Mouse (Mus musculus) G1E (cell line): Measurements from ENCODE around the gene Hbq1b. TPM values are rescaled to one million over a fixed set of nuclear protein-coding genes. Genes with fewer than 3 reads are reported as not detected.

Experiments used
- ATAC-seq: 2 replicates; pipeline ENCODE4 v1.8.0; 2016; ENCODE audit warnings: mild to moderate bottlenecking; ENCODE audit not compliant: insufficient number of reproducible peaks, poor library complexity, low FRiP score, severe bottlenecking; ENCODE audit errors: extremely low read depth
- DNase-seq: peaks from one replicate; pipeline ENCODE4 v3.0.0; 2012; ENCODE audit warnings: low spot score
- H3K27me3 ChIP-seq: 2 replicates; pipeline ENCODE4 v1.6.1; 2012; ENCODE audit warnings: mild to moderate bottlenecking, low read length, inconsistent platforms; ENCODE audit not compliant: insufficient read depth
- H3K36me3 ChIP-seq: replicated peaks from 2 replicates; pipeline ENCODE3; 2012; ENCODE audit warnings: mild to moderate bottlenecking, inconsistent platforms
- H3K4me1 ChIP-seq: 2 replicates; pipeline ENCODE4 v1.6.1; 2012; ENCODE audit warnings: low read depth, low read length, inconsistent platforms, mixed read lengths; ENCODE audit not compliant: insufficient read depth
- H3K4me3 ChIP-seq: 2 replicates; pipeline ENCODE4 v1.5.1; 2012; ENCODE audit warnings: low read depth, mild to moderate bottlenecking, inconsistent platforms, low read length, moderate library complexity, mixed read lengths
- H3K9me3 ChIP-seq: replicated peaks from 2 replicates; pipeline ENCODE4 v1.6.1; 2012; ENCODE audit warnings: inconsistent platforms
- CTCF ChIP-seq: IDR thresholded peaks from 2 replicates; pipeline ENCODE4 v1.5.1; 2012; ENCODE audit warnings: low read depth, low read length, inconsistent platforms, mixed read lengths
- GATA1 ChIP-seq: IDR thresholded peaks from 2 replicates; pipeline ENCODE4 v1.6.1; 2012; ENCODE audit warnings: borderline replicate concordance, low read length, inconsistent platforms, mixed read lengths
- GATA2 ChIP-seq: IDR thresholded peaks from 2 replicates; pipeline ENCODE4 v1.6.1; 2012; ENCODE audit warnings: low read depth, low read length, inconsistent platforms, borderline replicate concordance
- POLR2AphosphoS5 ChIP-seq: IDR thresholded peaks from 2 replicates; pipeline ENCODE4 v1.6.1; 2012; ENCODE audit warnings: low read depth, low read length, inconsistent platforms; ENCODE audit not compliant: insufficient replicate concordance
- TAL1 ChIP-seq: conservative IDR thresholded peaks from 2 replicates; pipeline ENCODE4 v1.6.1; 2012; ENCODE audit warnings: low read depth, low read length, inconsistent platforms, mixed read lengths
- polyA plus RNA-seq: library from polyadenylated mRNA; stranded (reverse); fragments of >175 nt; gene quantifications from 2 replicates; pipeline ENCODE4 v1.2.3, GENCODE M21; 2012
- total RNA-seq, 2 experiments: library from RNA; stranded (forward) in 1 of 2; stranded (reverse) in 1 of 2; fragments of 200-1000 nt in 1 of 2; fragments of >200 nt in 1 of 2; fragmentation: Nextera tagmentation in 1 of 2; gene quantifications; 2 replicates each; pipeline ENCODE4 v1.2.3; 2014 to 2017

The Hbq1b gene
- total and polyA plus RNA-seq, 3 experiments = 0.70 to 11.6 (median 0.87) TPM

DNA sequence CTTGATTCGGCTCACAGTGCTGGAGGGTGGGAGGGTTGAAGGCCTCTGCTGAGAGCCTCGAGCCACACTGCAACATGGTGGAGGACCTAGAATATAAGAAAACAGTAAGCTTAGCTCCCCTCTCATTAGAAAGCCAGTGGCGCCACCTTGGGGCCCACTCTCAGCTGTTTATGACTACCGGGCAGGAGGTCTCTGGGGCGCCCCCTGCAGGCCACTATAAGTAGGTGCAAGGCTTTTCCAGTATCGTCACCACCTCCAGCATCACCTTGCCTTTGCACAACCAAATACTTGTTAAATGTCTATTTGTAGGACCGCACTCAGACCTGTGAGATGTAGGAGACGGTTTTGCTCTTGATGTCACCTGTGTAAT, 34.4 kb downstream of the Hbq1b start:
- DNase-seq = peak; percentile 43
- H3K4me3 ChIP-seq = no peak overlapping the region
- H3K9me3 ChIP-seq = no peaks in the 10 kb centered on the region
- no peaks in the 10 kb centered on the region for H3K36me3 ChIP-seq
- H3K27me3 ChIP-seq = peaks cover 56% of the 10 kb centered on the region
- peak; percentile 28; the same call in 1 of the 2 replicates for ATAC-seq
- TF ChIP-seq POLR2AphosphoS5 = no peak
- TF ChIP-seq GATA2 = no peak
- peak; percentile 80 for TF ChIP-seq CTCF
- TF ChIP-seq GATA1 = no peak
- no peak for TF ChIP-seq TAL1
- H3K4me1 ChIP-seq = peaks cover 16% of the 10 kb centered on the region

DNA sequence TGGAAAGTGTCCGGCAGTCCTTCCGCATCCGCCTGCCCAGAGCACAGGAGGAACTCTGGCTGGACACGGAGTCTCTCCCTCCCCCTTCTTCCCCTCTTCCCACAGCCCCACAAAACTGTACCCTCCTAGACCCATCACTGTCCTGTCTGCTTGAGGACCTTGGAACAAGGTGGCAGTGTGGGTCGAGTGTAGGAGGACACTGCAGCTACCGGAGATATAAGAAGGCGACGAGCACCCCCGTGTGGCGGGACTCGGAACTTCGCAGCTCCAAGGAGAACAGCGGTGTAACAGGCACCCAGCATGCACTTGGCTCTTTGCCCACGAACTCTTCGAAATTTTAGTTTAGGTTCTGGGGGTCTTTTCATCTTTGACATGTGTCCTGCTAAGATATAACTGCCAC, 37.8 kb downstream of the Hbq1b start:
- Histone ChIP-seq H3K4me3 (no peak overlapping the region), H3K27me3 (peaks cover 47% of the 10 kb centered on the region)

DNA sequence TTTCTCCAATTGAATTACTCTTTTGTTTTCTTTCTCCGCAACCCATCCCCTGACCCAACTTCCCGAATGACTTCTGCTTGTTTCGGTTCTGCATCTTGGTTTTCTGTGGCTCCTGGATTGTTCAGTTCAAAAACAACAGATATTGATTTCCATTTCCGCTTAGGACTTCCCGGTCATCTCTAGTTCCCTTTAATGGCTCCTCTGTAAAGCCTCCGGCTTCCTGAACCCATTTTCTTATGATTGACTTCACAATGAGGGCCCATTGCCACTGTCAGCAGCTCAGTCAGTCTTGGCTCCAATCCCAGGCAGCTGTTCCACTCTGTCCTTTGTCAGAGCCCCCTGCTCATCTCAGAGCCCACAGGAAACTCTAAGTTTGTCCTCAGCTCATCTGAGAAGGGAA, 44.3 kb downstream of the Hbq1b start:
- H3K9me3 ChIP-seq = 0 out of 2 replicates have a peak, but pooled peaks cover 2% of the 10 kb centered on the region
- H3K36me3 ChIP-seq = no peaks in the 10 kb centered on the region
- H3K4me1 ChIP-seq = no peaks in the 10 kb centered on the region
- peaks cover 29% of the 10 kb centered on the region for H3K27me3 ChIP-seq
- no peak for ATAC-seq
- H3K4me3 ChIP-seq = no peak overlapping the region
- no peak for TF ChIP-seq CTCF
- no peak for TF ChIP-seq TAL1
- TF ChIP-seq POLR2AphosphoS5 = no peak
- TF ChIP-seq GATA2 = no peak
- no peak for TF ChIP-seq GATA1
- no peak for DNase-seq

More for the DNA sequence above, 37.8 kb downstream of the Hbq1b start:
- H3K9me3 ChIP-seq = no peaks in the 10 kb centered on the region
- ATAC-seq (no peak), DNase-seq (peak; percentile 45)
- H3K4me1 ChIP-seq = peaks cover 16% of the 10 kb centered on the region
- no peaks in the 10 kb centered on the region for H3K36me3 ChIP-seq
- TF ChIP-seq TAL1 (no peak), GATA2 (no peak), POLR2AphosphoS5 (no peak), CTCF (peak; percentile 85)

DNA sequence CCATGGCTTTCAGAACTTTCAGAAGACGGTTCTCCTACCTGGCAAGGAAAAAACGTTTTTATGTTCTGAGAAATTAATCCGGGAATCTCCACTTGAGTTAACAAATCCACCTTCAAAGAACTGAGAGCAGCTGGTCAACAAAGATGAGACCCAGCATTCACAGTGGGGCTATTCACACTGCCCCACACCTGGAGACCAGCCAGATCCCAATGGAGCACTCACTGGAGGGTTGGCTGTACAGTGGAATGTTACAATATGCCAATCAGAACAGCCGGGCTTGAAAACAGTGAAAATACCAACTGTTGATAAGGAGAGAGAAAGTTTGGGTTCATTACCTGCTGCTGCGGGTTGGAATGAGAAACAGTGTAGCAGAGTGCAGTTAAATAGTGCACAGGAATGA, 45.1 kb downstream of the Hbq1b start:
- DNase-seq (no peak), ATAC-seq (no peak)
- H3K4me3 ChIP-seq = no peak overlapping the region
- no peaks in the 10 kb centered on the region for H3K4me1 ChIP-seq
- 0 out of 2 replicates have a peak, but pooled peaks cover 2% of the 10 kb centered on the region for H3K9me3 ChIP-seq
- TF ChIP-seq TAL1 (no peak), GATA1 (no peak), POLR2AphosphoS5 (no peak), CTCF (no peak), GATA2 (no peak)
- peaks cover 29% of the 10 kb centered on the region for H3K27me3 ChIP-seq
- H3K36me3 ChIP-seq = no peaks in the 10 kb centered on the region

DNA sequence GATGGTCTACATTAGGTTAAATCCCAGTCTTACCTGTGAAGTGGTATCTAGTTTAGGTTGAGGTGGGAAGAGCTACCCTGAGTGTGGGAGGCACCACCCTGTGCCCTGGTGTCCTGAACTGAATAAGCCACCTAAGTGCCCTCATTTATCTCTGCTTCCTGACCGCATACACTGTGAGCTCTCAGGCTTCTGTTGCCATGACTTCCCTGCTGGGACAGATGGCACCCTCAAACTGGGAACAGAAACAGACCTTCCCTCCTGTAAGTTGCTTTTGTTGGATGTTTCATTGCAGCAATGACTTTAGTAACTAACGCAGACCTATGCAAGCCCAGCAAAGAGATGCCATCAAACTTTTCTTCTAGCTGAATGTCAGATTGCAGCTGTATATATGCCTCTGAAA, 46.5 kb downstream of the Hbq1b start:
- Histone ChIP-seq H3K36me3 (no peaks in the 10 kb centered on the region), H3K4me3 (no peak overlapping the region), H3K9me3 (0 out of 2 replicates have a peak, but pooled peaks cover 2% of the 10 kb centered on the region), H3K27me3 (peaks cover 23% of the 10 kb centered on the region), H3K4me1 (no peaks in the 10 kb centered on the region)
- ATAC-seq (no peak), DNase-seq (no peak)
- no peak for TF ChIP-seq GATA2
- TF ChIP-seq POLR2AphosphoS5 = no peak
- TF ChIP-seq TAL1 = no peak
- no peak for TF ChIP-seq GATA1
- no peak for TF ChIP-seq CTCF

DNA sequence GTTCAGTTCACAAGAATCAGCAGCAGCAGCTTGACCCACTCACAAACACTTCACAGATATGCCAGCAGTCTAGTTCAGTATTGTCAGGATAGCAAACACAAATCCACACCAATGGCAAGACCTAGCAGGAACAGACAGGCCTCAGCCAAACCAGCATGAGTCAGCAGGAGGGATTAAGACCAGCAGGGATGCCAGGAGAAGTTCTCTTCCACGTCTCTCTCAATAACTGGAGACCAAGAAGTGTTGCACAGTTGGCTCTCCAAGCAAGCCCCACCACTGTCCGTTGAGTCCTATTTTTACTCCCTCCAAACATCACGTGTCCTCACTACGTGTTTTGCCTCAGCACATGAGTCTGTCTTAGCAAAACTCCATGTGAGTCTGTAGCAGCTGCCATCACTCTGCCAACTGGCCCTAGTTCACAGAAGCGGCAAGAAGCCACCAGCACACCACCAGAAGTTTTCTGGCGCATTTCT, 49.7 kb downstream of the Hbq1b start:
- Histone ChIP-seq H3K4me1 (no peaks in the 10 kb centered on the region), H3K9me3 (0 out of 2 replicates have a peak, but pooled peaks cover 2% of the 10 kb centered on the region), H3K27me3 (peaks cover 14% of the 10 kb centered on the region), H3K36me3 (no peaks in the 10 kb centered on the region), H3K4me3 (no peak overlapping the region)
- no peak for ATAC-seq
- no peak for DNase-seq
- TF ChIP-seq TAL1 (no peak), GATA2 (no peak), GATA1 (no peak), CTCF (no peak)

Other genes with a start within 250 kb of the Hbq1b start
- gene Il9r, start 86.7 kb upstream of the Hbq1b start, total RNA-seq (2014; fragmentation: Nextera tagmentation) = 2.3 and 4.6 TPM in 2 replicates
- gene Il9r, start 86.7 kb upstream of the Hbq1b start, total RNA-seq (2017) = 5.7 and 6.9 TPM in 2 replicates
- 2.6 and 4.0 TPM in 2 replicates for gene Il9r, start 86.7 kb upstream of the Hbq1b start, polyA plus RNA-seq
- 9.2 and 20.0 TPM in 2 replicates for gene Snrnp25, start 81.5 kb upstream of the Hbq1b start, total RNA-seq (2014; fragmentation: Nextera tagmentation)
- 62.5 and 68.7 TPM in 2 replicates for gene Snrnp25, start 81.5 kb upstream of the Hbq1b start, total RNA-seq (2017)
- gene Snrnp25, start 81.5 kb upstream of the Hbq1b start, polyA plus RNA-seq = 65.6 and 74.4 TPM in 2 replicates
- 0.19 and 0.30 TPM in 2 replicates for gene Rhbdf1, start 64.7 kb upstream of the Hbq1b start, total RNA-seq (2014; fragmentation: Nextera tagmentation)
- 0.46 and 2.5 TPM in 2 replicates for gene Rhbdf1, start 64.7 kb upstream of the Hbq1b start, total RNA-seq (2017)
- 0.91 and 2.1 TPM in 2 replicates for gene Rhbdf1, start 64.7 kb upstream of the Hbq1b start, polyA plus RNA-seq
- gene Mpg, start 60.5 kb upstream of the Hbq1b start, total RNA-seq (2014; fragmentation: Nextera tagmentation) = 13.7 and 22.0 TPM in 2 replicates
- 12.7 and 17.0 TPM in 2 replicates for gene Mpg, start 60.5 kb upstream of the Hbq1b start, total RNA-seq (2017)
- 13.4 and 14.2 TPM in 2 replicates for gene Mpg, start 60.5 kb upstream of the Hbq1b start, polyA plus RNA-seq
- gene Nprl3, start 19.3 kb upstream of the Hbq1b start, total RNA-seq (2014; fragmentation: Nextera tagmentation) = 90.6 and 121 TPM in 2 replicates
- 26.3 and 27.0 TPM in 2 replicates for gene Nprl3, start 19.3 kb upstream of the Hbq1b start, total RNA-seq (2017)
- 106 and 134 TPM in 2 replicates for gene Nprl3, start 19.3 kb upstream of the Hbq1b start, polyA plus RNA-seq
- not detected in 2 replicates for gene Hba-x, start 10.6 kb upstream of the Hbq1b start, total RNA-seq (2014; fragmentation: Nextera tagmentation)
- not detected in 2 replicates for gene Hba-x, start 10.6 kb upstream of the Hbq1b start, total RNA-seq (2017)
- 0.09 TPM in 1 of 2 replicates, not detected in the other for gene Hba-x, start 10.6 kb upstream of the Hbq1b start, polyA plus RNA-seq
- gene Hba-a1, start 3.5 kb upstream of the Hbq1b start, total RNA-seq (2014; fragmentation: Nextera tagmentation) = 230 and 2,260 TPM in 2 replicates
- 242 and 325 TPM in 2 replicates for gene Hba-a1, start 3.5 kb upstream of the Hbq1b start, total RNA-seq (2017)
- gene Hba-a1, start 3.5 kb upstream of the Hbq1b start, polyA plus RNA-seq = 3,927 and 4,410 TPM in 2 replicates
- gene Hba-a2, start 9.5 kb downstream of the Hbq1b start, total RNA-seq (2014; fragmentation: Nextera tagmentation) = 268 and 4,240 TPM in 2 replicates
- gene Hba-a2, start 9.5 kb downstream of the Hbq1b start, total RNA-seq (2017) = 683 and 890 TPM in 2 replicates
- 1,087 and 1,500 TPM in 2 replicates for gene Hba-a2, start 9.5 kb downstream of the Hbq1b start, polyA plus RNA-seq
- not detected in 2 replicates for gene Hbq1a, start 13.1 kb downstream of the Hbq1b start, total RNA-seq (2014; fragmentation: Nextera tagmentation)
- gene Hbq1a, start 13.1 kb downstream of the Hbq1b start, total RNA-seq (2017) = not detected in 2 replicates
- not detected in 2 replicates for gene Hbq1a, start 13.1 kb downstream of the Hbq1b start, polyA plus RNA-seq
- not detected in 2 replicates for gene Sh3pxd2b, start 60.9 kb downstream of the Hbq1b start, total RNA-seq (2014; fragmentation: Nextera tagmentation)
- 0.12 and 0.16 TPM in 2 replicates for gene Sh3pxd2b, start 60.9 kb downstream of the Hbq1b start, total RNA-seq (2017)
- not detected in 2 replicates for gene Sh3pxd2b, start 60.9 kb downstream of the Hbq1b start, polyA plus RNA-seq
- gene Ubtd2, start 168.4 kb downstream of the Hbq1b start, total RNA-seq (2014; fragmentation: Nextera tagmentation) = not detected in 2 replicates
- gene Ubtd2, start 168.4 kb downstream of the Hbq1b start, total RNA-seq (2017) = 0.11 and 0.46 TPM in 2 replicates
- 0.29 and 0.33 TPM in 2 replicates for gene Ubtd2, start 168.4 kb downstream of the Hbq1b start, polyA plus RNA-seq
- gene Efcab9, start 245.1 kb downstream of the Hbq1b start, total RNA-seq (2014; fragmentation: Nextera tagmentation) = 1.4 and 4.6 TPM in 2 replicates
- gene Efcab9, start 245.1 kb downstream of the Hbq1b start, total RNA-seq (2017) = 3.5 and 5.5 TPM in 2 replicates
- 0.12 TPM in 1 of 2 replicates, not detected in the other for gene Efcab9, start 245.1 kb downstream of the Hbq1b start, polyA plus RNA-seq
- 31.0 and 31.4 TPM in 2 replicates for gene Stk10, start 246.3 kb downstream of the Hbq1b start, total RNA-seq (2014; fragmentation: Nextera tagmentation)
- gene Stk10, start 246.3 kb downstream of the Hbq1b start, total RNA-seq (2017) = 47.5 and 52.1 TPM in 2 replicates
- 30.1 and 36.0 TPM in 2 replicates for gene Stk10, start 246.3 kb downstream of the Hbq1b start, polyA plus RNA-seq